Mouse (Mus musculus) layer of hippocampus, adult 9-10 months (tissue): ENCODE measurements around the gene Eif2b4.
"Not testable (repeated sequence)": the region's sequence is repeated elsewhere in the genome, so short reads cannot be mapped to it uniquely, and the experiment has no call there.

Experiments
- DNase-seq: peaks from one replicate; pipeline ENCODE4 v3.0.0; 2022; ENCODE audit warnings: low spot score

Eif2b4 gene

DNA sequence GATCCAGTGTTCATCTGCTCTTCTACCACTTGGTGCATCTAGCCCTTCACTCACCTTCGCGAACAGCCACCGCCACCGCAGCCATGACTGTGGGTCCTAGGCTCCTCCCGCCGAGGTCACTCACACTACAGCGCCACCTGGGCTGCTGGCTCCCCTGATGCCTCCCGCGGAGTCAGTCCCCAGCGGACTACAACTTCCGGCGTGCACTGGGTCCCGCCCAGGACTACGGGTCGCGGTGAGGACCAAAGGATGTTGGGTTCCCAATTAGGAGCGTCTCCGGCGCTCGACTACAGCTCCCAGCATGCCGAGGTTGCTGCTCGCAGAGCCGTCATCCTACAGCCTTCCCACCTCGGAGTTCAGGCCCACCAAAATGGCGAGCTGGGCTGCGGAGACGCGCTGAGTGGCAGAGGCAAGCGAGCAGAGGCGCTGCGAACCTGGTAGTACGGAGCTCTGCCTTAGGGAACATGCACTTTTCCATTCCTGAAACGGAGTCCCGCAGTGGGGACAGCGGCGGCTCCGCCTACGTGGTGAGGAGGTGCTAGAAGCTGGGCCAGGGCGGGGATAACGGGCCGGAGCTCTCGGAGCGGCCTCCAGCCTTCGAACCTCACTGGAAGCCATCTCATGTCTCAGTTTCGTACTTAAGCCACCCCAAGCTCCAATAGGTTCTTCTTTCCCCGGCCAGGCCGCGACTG, at the start of gene Eif2b4, which contains the start of gene Snx17:
Gene Eif2b4, minus strand, starts transcription at position 492 of the 692 bp plus-strand sequence.
Gene Snx17, plus strand, starts transcription at position 289 of the 692 bp plus-strand sequence.
- peak; percentile 97 for DNase-seq

DNA sequence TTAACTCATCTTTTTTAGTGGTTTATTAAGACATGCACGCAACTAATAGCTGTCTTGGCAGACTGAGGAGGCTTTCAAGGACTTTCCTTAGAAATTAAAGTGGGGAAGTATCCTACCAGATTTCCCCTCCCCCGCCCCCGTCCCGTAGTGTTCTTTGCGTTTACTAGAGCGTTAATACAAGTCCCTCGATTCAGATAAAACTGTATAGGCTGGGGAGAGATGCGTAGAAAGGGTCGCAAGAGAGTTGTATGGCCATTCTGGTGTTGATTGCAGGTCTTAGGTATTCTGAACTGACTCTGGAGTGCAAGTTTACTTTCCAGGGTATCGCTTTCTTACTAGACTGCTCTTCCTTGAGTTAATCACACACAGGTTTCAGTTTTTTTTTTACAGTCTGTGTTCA, 49.0 kb upstream of the Eif2b4 start:
- DNase-seq = no peak

DNA sequence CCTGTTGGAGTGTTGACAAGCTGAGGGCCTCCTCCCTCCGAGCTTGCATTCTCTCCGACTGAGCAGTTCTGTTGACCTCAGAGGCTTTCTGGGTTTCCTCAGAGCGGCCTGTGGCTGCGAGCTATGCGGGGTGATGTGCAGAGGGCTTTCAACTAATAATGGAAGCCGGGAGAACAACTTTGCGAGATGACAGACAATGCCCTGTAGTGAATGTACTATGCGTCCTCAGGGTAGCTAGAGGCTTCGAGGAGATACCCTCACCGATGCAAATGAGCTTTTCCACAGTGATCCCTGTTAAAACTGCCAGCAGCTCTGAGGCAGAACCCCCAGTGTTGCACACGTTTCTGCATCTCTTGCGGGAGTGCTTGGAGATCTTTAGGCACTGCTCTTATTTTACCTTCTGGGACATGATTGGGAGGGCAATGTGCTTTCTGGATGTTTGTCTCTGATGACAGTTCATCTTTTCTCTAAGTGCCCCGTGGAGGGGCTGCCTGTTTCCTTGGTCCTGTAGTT, 48.3 kb upstream of the Eif2b4 start:
- DNase-seq = no peak

GRCm38 (mm10) chr5:31240637-31241521, 47.6 kb upstream of the Eif2b4 start, which contains the start of the genes Nrbp1 and Gm9970:
TSS of gene Nrbp1 (plus strand) at chr5:31240864.
TSS of gene Gm9970 (minus strand) at chr5:31241232.
- peak; percentile 83 for DNase-seq

DNA sequence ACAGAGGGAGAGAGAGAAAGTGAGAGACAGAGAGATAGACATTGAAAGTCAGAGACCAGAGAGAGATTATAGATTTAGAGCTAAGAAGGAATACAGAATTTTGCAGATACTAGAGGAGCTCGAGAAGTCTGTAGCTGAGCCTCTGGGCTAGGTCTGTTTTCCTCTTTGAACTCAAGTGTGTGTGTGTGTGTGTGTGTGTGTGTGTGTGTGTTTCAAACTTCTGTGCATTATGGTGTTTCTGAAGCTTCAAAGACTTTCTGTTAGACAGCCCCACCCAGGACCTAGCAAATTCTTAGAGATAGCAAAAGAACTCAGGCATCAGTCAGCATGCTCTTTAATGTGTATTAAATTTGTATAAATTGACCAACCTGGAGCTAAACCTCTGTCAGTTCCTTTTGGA, 33.4 kb upstream of the Eif2b4 start:
- DNase-seq = no peak

DNA sequence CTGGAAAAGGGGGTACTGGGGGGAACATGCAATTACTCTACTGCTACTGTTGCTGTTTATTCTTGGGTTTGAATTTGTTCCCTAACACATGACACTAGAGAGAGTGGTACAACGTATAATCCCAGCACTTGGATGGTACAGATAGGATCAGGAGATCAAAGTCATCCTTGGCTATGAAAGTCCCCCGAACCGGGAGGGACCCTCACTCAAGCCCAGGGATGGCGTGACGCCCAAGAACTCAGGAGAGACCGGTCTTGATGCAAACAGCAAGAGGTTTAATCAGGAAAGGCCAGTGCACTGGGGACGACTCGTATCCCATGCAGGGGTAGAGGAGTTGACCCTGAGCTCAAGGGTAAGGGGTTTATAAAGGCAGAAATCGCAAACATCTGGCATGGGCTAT, 29.5 kb upstream of the Eif2b4 start:
- no peak for DNase-seq

DNA sequence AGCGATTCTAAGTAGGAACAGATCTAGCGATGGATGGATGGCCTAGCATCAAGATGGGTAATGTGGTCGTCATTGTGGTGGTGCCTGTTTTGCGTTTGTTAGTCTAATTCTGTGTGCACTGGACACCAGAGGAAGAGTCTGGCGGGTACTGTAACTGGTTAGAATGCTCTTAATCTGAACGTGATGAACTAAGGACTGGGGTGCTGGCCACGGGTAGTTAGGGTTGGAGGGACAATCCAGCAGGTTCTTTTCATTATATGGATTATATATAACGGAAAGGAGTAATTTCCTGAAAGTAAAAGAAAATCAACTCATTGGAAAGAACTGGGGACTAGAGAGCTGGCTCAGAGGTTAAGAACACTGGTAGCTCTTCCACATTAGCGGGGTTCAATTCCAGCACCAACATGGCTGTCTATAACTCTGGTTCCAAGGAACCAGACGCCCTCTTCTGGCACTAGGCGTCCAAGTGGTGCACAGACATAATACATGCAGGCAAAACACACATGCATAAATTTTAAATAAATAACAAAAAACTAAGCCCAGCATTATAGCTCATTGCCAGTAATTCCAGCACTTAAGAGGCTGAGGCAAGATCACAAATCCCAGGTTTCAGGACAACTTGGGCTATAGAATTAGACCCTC, 28.2 kb upstream of the Eif2b4 start:
- DNase-seq = no peak

DNA sequence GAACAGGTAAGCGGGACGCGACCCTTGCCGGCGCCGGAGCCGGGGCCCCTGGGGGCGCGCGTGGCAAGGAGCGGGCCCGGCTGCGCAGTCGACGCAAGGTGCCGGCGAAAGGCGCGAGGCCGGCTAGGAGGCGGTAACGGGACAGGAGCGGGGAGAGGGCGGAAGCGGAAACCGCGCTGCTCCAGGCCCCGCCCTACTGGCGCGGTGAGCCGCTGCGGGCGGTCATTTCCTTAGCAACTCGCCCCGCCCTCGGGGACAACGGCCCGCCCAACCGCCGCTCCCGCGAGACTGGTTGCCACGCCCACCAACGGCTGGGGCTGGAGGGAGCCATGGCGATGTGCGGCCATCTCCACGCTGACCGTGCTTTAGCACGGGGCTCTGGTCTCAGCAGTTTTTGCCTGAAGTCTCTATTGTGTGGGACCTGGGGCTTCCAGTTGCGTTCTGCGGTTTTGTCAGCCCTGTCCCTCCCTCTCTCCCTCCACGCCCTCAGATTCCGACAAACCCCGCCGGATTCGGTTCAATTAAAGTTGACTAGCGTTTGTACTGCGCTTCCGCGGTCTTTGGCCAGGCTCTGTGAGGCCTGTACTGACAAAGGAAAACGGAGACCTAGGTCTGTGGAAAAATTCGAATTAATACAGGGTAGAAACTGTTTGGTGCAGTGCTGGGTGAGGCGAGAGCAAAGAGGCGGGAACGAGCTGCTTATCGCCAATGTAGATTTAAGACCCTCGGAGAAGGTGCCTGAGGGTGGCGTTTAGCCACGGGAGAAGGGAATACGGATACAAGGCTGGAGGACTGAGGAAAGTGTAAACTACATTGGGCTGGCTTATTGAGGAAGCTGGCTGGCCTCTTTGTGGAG, 27.4 kb upstream of the Eif2b4 start, which contains the start of gene Ppm1g:
Gene Ppm1g, minus strand, starts transcription at position 240 of the 856 bp plus-strand sequence.
- DNase-seq = peak; percentile 79

DNA sequence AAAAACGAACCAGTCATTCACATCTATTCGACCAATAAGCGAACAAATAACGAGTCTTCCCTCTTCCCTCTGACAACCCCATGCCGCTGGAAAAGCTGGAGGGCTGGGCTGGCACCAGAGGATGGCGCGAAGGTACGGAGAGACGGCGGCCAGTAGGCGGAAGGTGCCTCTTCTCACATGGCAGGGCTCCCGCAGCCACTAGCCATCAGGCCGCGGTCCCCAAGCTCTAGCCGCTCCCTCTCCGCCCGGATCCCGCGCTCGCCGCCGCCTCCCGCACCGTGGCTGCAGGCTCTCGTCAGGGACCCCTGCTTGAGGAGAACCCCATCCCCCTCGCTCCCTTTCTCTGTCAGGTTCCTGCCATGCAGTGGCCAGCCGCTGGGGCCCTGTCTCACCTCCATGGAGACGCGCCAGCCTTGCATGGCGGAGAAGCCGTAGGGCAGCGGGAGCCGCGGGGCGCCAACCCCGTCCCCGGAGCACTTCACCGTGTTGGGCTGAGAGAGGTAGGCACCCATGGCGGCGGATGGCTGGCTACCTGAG, 26.7 kb upstream of the Eif2b4 start:
- no peak for DNase-seq

DNA sequence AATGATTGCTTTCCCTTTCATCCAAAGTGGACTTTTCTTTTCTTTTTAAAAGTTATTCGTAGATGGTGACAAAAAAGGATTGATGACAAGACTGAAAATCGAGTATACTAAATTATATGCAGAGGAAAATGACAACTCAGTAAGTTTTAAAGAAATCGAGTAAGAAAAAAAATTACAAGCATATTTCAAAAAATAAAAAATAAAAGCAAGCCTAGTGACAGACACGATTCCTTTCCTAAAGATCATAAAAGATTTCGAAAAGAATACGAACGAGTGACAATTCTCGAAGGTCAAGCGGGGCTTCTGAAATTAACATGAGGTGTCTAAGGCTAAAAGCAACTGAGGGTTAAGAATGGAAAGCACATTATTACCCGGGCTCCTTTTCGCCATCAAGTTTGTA, 26.2 kb upstream of the Eif2b4 start:
- DNase-seq = no peak

DNA sequence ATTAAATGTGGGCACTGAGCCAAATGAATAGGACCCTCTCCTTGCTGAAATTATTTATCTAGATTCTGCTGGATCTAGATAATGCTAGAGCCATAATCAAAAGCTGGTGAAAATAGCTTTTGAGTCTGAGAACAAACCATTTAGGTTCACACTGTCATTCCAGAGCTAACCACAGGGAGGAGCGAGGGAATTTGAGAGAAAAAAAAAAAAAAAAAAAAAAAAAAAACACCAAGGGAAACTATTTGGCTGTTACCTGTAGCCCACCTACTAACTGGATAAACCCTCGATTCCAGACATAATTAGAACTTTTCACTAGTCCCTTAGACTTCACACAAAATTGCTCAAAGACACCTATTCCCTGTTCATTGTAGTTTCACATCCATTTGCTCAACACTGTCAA, 25.8 kb upstream of the Eif2b4 start:
- no peak for DNase-seq

GRCm38 (mm10) chr5:31218294-31218693, 25.1 kb upstream of the Eif2b4 start:
- DNase-seq = no peak

DNA sequence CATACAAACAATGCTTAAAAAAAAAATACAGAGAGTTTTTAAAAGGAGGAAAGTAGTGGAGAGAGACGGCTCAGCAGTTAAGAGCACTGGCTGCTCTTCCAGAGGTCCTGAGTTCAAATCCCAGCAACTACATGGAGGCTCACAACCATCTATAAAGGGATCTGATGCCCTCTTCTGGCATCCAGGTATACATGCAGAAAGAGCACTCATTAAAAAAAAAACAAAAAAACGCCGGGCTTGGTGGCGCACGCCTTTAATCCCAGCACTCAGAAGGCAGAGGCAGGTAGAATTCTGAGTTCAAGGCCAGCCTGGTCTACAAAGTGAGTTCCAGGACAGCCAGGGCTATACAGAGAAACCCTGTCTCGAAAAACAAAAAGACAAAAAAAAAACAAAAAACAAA, 23.3 kb upstream of the Eif2b4 start:
- not testable (repeated sequence) for DNase-seq

DNA sequence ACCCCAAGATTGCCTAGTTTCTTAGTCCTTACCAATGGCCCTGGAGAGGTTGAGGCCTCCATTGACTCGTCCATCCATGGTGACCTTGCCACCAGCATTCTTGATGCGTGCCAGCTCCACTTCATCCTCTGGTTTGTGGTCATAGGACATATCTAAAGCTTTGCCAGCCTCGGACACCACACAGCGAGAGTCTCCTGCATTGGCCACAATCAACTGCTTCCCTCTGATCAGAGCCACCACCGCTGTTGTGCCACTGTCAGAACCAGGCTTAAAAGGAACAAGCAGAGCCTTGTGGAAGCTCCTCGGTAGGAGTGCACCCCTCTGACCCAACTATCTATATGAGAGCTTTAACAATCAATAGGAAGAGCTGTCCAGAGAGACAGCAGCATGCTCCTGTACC, 11.2 kb upstream of the Eif2b4 start:
- DNase-seq = no peak

- DNase-seq = no peak
Measured at GRCm38 (mm10) chr5:31203866-31204265, 10.6 kb upstream of the Eif2b4 start.

- DNase-seq = no peak
Measured at GRCm38 (mm10) chr5:31202933-31203332, 9.7 kb upstream of the Eif2b4 start.

DNA sequence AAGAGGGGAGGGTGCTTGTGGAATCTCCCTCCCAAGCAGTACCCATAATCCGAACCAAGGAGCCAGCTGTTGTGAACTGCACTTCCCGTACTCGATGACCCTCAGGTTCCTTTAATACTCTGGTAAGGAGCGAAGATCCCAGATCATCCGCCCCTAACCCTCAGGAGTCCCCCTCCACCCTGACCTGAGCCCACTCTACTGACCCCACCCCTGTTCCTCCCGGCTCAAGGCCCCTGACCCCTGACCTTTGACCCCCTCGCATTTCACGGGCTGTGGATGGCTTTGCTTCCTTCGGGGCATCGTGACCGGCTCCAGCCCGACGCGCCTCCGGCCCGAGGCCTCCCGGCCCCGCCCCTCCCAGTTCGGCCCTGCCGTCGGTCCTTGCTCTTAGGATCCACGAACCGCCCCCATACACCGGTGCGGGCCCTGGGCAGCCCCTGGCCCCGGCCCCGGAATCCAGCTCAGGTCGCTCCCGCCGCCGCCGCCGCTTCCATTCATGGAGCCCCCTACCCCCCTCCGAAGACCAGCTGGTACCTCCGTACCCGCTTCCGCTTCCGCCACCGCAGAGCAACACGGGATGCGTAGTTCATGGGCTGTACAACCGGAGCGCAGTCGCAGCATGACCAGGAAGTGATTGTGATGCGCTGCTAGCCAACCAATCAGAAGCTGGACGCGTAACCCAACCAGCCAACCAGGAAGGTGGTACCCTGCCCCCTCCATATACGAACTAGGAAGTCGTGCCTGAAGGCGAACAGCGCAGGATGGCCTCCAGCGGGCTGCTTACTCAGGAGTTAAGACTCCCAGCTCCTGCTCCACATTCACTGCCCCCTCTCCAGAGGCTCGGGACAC, 8.7 kb upstream of the Eif2b4 start, which contains the start of gene Zfp513:
Gene Zfp513, minus strand, starts transcription at position 562 of the 849 bp plus-strand sequence.
- peak; percentile 94 for DNase-seq

GRCm38 (mm10) chr5:31201042-31201741, 8.0 kb upstream of the Eif2b4 start:
- DNase-seq = no peak

GRCm38 (mm10) chr5:31200327-31200768, 7.1 kb upstream of the Eif2b4 start:
- DNase-seq = no peak
